Mouse (Mus musculus) embryo, embryonic 11 days (tissue): Measurements from ENCODE around the gene Haus6.
A peak's percentile ranks its signal among the peaks of the same experiment; 100 is the strongest.
"Not testable (repeated sequence)": the region's sequence is repeated elsewhere in the genome, so short reads cannot be mapped to it uniquely, and the experiment has no call there.

Source experiments
- DNase-seq: peaks from one replicate; pipeline ENCODE4 v3.0.0-alpha.2; 2015

The Haus6 gene

DNA sequence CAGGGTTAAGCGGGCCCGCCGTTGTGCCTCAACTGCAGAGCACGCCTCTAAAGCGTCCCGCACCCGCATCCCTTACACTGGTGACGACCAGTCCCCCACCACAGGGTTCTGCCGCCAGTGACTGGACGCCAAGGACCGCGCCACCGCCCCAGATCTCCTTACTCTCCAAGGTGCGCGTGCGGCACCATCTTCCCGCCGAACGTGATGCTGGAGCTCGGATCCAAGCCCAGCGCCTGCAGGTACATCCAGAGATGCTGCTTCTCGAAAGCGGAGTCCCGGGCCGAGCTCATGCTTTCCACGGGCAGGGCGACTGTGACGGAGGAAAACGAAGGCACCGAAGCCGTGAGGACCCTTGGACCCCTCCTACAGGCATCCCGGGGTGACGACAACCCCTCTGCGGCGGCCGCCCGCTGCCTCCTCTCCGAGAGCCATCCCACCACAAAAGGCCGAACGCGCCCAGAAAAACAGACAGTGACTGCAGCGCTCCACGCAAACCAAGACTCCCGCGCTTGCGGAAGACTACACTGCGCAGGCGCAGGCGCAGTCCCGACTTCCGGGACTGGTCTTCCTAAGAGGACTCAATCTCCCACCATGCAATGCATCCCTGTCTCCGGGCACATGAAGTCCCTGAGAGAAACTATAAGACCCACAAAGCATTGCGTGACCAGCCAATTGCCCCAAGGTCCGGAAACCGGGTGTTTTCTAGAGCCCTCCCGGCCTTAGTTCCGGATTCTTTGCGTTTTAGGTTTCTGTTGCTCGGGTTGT is at the start of gene Haus6:
Haus6 (minus strand) TSS at position 532 of the 765 bp plus-strand sequence.
- DNase-seq, result peak; percentile 97

- DNase-seq, result no peak
Measured at GRCm38 (mm10) chr4:86657176-86657575, 45.3 kb upstream of the Haus6 start.

DNA sequence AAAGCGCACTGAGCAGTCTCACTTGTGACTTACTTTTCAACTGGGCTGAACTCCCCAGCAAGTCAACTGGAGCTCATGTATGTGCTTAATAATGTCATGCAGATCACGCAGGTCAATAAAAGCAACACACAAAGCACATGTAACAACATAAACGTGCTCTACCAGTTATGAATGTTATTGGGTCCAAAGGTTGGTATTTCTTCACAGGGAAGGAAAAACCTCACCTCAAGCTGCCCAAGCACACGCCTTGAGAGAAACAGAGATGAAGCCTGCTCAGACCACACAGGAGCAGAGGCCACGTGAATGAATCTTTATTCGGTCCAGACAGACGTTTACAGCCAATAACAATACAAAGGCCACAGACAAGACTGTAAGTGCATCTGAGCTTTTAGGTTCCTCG is 44.6 kb upstream of the Haus6 start:
- not testable (repeated sequence) for DNase-seq

DNA sequence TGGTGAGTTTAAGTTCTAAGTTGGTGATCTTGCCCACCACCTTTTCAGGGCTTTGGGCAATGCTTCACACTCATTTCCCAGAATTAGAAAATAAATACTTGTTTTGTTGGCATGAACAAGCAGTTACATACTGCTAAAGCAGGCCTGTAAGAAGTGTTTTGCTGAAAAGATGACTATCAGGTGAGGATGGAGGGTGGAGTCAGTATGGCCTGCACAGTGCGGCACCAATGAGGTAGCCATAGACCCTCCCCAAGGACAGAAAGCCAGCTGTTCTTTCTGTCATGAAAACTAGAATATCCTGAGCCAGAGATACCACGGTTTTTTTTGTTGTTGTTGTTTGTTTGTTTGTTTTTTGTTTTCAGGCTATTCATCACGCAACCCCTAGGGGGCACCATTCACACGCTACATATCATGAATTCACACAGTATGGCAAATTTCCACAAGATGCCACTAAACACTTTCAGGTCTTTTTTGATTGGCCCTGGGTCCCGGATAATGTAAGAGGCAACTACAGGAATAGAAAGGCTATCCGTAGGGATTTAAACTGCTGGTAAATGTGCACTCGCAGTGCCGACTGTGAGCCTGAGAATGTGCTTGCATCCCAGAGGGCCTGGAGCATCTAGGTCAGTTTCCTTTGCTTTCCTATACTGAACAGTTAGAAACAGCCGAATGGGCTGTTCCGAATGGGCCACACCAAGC is 40.0 kb upstream of the Haus6 start:
- DNase-seq, result peak; percentile 24

DNA sequence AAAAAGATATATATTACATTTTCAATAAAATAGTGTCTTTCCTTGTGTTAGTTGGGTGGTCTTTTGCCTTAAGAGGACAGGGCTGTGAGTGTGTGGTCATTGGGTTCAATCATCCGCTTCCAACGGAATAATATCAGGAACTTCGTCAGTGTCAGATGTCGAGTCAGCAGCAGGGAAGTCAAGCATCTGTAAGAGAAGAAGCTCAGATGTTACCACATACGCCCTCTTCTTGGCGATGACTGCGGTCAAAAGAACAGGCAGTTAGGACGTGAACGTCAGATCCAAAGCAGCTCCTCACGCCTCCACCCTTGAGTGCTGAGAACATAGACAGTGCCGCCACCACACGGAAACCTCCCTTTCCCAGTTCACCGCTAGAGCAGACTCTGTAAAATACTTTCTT is 36.5 kb upstream of the Haus6 start:
- not testable (repeated sequence) for DNase-seq

DNA sequence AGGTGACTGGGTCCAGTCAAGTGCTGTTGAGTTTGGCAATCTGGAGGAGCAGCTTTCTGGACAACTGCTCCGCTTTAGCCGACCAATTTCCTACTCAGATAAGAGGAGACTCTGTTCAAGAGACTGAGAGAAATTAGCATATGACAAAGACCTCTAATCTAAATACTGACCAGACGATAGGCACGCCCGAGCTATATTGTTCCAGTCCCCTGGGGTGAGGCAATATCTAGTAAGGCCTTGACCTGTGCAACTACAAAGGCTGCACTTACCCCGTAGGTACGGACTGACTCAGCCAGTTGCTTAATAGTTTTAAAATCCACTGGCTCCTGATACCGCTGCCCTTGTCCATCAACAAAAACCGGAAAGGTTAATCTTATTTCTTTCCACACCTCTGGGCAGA is 25.7 kb upstream of the Haus6 start:
- DNase-seq, result not testable (repeated sequence)

GRCm38 (mm10) chr4:86634873-86635272 is 23.0 kb upstream of the Haus6 start:
- not testable (repeated sequence) for DNase-seq

- not testable (repeated sequence) for DNase-seq
Measured at GRCm38 (mm10) chr4:86634312-86634711, 22.5 kb upstream of the Haus6 start.

DNA sequence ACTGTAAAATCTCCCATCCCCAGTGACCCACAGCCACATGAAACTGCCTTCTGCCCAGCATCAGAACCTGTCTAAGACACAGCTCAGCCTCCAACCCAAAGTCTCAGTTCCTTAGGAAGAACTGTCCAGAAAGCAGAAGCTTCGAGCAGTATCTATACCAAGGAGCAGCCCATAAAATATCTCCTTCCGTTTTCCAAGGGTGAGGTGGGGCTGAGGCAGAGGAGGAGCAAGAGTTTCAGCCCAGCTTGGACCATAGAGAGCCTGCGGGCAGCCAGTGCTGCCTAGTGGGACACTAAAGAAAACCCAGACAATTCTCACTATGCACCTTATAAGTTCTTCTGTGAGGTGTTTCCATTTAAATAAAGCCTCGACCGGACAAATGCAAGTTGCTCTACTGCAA is 20.7 kb upstream of the Haus6 start:
- not testable (repeated sequence) for DNase-seq

GRCm38 (mm10) chr4:86631831-86632230 is 20.0 kb upstream of the Haus6 start:
- peak; percentile 58 for DNase-seq

DNA sequence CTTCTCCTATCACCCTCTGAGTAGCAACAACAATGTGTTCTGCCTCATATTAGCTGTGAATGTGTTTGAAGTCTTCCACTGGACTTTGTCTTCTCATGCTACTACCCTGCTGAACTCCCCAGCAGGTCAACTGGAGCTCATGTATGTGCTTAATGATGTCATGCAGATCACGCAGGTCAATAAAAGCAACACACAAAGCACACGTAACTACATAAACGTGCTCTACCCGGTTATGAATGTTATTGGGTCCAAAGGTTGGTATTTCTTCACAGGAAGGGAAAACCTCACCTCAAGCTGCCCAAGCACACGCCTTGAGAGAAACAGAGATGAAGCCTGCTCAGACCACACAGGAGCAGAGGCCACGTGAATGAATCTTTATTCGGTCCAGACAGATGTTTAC is 14.6 kb upstream of the Haus6 start:
- not testable (repeated sequence) for DNase-seq

DNA sequence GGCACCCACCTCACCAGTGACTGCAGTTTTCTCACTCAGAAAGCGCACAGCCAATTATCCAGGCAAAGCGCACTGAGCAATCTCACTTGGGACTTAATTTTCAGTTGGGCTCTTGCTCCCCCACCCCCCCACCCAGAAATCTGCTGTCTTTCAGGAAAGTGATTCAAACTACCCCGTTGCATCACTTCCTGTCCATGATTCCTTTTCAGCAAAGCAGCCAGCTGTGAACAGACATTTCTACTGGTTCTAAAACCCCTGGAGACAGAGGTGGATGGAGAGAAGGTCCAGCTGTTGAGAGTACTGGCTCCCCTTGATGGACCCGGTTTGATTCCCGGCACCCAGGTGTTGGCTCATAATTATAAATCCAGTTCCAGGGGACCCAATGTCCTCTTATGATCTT is 13.6 kb upstream of the Haus6 start:
- no peak for DNase-seq

DNA sequence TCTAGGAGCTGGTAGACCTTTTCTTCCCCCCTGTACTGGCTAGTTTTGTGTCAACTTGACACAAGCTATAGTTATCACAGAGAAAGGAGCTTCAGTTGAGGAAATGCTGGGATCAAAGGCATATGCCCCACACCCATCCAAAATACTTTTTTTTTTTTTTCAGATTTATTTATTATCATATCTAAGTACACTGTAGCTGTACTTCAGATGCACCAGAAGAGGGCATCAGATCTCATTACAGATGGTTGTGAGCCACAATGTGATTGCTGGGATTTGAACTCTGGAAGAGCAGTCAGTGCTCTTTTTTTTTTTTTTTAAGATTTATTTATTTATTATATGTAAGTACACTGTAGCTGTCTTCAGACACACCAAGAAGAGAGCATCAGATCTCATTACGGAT is 10.7 kb upstream of the Haus6 start:
- not testable (repeated sequence) for DNase-seq

DNA sequence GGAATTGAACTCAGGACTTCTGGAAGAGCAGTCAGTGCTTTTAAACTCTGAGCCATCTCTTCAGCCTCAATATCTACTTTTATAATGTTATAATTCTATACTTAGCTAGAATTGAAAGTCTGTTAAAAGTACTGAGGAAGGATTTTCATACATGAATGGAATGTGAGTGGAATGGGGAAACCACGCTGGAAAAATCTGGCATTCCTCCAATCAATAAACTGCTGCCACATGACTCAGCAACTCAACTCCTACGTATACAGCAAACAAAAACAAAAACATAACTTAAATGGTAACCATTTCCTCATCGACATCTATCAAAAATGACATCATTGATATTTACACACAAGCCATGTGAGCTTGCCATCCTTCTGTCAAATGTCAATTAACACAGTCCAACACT is 10.3 kb upstream of the Haus6 start:
- no peak for DNase-seq

GRCm38 (mm10) chr4:86620506-86620905 is 8.7 kb upstream of the Haus6 start:
- no peak for DNase-seq

- no peak for DNase-seq
Measured at GRCm38 (mm10) chr4:86612289-86612620, 400 bp upstream of the Haus6 start.

DNA sequence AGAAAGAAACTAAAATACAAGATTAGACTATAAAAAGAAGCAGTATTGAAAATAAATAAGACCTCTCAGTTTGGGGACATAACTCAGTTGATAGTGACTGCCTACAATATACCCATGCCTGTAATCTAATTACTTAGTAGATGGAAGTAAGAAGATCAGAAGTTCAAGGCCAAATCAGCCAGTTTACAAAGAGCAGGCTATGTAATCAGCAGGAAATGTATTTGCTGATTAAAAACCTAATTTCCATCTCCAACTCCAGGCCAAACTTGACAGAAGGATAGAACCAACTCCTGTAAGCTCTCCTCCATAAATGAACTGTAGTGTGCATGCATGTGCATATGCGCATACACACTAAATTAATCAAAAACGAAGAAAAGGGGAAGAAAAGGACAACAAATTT is 20.6 kb downstream of the Haus6 start:
- no peak for DNase-seq

DNA sequence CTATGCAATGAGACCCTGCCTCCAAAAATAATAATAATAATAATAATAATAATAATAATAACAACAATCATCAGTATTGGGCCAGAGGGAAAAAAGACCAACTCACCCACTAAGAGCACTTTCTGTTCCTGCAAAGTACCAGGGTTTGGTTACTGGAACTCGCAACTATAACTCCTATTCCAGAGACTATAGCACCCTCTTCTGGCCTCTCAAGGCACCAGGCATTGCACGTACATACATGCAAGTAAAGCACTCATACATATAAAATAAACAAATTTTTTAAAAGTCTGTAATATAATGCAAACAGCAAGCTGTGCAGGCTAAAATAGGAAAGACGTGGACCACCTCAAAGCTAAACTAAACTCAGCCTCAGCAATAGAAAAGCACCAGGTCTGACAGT is 23.6 kb downstream of the Haus6 start:
- peak; percentile 13 for DNase-seq

- DNase-seq, result no peak
Measured at GRCm38 (mm10) chr4:86580591-86580990, 31.3 kb downstream of the Haus6 start.

GRCm38 (mm10) chr4:86580056-86580455 is 31.8 kb downstream of the Haus6 start:
- DNase-seq, result no peak

DNA sequence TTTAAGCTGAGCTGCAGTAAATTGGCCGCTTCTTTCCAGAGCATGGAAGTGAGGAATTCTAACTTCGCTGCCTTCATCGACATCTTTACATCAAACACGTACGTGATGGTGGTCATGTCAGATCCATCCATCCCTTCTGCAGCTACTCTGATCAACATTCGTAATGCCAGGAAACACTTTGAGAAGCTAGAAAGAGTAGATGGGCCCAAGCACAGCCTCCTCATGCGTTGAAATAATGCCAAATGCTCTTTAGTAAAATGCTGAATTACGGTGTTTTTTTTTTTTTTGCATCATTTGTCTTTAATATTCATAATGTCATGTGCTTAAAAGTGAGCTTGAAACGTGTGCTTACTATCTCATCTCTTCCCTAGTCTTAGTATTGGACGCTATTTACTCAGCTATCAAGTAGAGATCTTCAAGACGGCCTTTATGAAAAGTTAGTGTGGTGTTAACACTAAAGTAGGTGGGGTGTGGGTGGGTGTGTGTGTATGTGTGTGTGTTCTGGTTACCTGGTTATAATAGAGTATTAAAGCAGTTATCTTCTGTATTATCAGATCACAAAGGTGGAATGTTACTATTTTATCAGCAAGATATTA is 35.1 kb downstream of the Haus6 start:
- no peak for DNase-seq

DNA sequence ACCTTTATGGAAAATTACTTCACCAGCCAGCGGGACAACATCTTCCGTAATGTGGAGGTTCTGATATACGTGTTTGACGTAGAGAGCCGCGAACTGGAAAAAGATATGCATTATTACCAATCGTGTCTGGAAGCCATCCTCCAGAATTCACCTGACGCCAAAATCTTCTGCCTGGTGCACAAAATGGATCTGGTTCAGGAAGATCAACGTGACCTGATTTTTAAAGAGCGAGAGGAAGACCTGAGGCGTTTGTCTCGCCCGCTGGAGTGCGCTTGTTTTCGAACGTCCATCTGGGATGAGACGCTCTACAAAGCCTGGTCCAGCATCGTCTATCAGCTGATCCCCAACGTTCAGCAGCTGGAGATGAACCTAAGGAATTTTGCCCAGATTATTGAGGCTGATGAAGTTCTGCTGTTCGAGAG is 35.7 kb downstream of the Haus6 start:
- DNase-seq, result peak; percentile 64

DNA sequence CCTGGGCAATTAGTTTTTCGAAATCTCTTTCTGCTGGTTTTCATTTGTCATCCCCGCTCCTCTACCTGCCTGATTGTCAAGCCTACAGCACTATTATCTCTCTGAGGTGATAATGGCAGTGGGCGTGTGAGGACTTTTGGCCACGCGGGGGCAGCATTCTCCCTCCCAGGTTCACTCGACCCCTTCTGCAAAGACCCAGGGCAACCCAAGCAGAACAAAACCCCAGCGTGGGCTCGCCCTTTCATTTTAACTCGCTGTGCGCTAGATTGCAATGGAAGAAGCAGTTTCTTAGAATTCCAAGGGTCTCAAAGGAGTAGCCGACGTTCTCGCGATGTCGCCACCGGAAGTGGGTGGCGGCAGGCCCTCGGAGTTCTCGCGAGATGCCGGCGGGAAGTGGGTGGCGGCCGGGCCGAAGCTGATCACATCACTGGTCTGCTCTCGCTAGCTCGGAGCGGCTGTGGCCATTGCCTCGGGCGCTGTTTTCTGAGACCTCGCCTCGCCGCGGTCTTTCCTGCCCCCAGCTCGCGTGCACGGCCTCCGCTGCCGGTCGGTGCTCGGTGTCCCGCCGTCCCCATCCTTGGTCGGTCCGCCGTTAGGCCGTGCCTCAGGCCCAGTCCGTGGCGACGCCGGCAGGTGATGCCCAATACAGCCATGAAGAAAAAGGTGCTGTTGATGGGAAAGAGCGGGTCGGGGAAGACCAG is 36.4 kb downstream of the Haus6 start, which contains the start of gene Rraga:
Rraga (plus strand) TSS at position 386 of the 701 bp plus-strand sequence.
- DNase-seq, result peak; percentile 98
